Mouse (Mus musculus) heart, postnatal 0 days (tissue): ENCODE data around the gene Tcerg1l.

Source experiments
- CTCF ChIP-seq: IDR thresholded peaks from 2 replicates; pipeline ENCODE4 v1.5.1; 2016; ENCODE audit warnings: antibody characterized with exemption, control low read depth, low read depth
- EP300 ChIP-seq: IDR thresholded peaks from 2 replicates; pipeline ENCODE4 v1.6.1; 2016; ENCODE audit warnings: antibody characterized with exemption, low read depth

DNA sequence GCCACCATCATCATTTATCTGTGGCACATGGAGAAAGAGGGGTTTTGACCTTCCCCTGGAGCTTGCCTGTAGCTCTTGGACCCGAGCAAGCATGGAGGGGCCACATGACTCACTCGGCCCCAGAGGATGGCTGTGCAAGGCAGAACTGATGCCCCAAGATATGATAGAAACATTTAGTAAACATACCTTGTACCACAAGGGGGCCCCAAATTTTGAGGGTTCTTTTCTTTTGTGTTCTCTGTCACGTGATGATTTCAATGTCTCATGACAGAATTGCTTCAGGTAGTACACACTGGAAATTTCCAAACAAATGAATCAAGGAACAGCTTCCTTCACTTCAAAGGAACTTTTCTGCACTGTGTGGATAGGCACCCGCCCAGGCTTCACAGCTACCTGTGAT is 35.0 kb upstream of the Tcerg1l start:
- no peak for TF ChIP-seq CTCF
- TF ChIP-seq EP300: no peak
